Mouse (Mus musculus): ENCODE results near the gene Gucd1.
"Not testable (repeated sequence)": the region's sequence is repeated elsewhere in the genome, so short reads cannot be mapped to it uniquely, and the experiment has no call there.

The Gucd1 gene

GRCm38 (mm10) chr10:75535423-75535822, 17.7 kb upstream of the Gucd1 start:
- DNase-seq (ENCODE audit: low spot score in 2 of 2) = peak in 1 of 2 experiments; percentile 56

GRCm38 (mm10) chr10:75534934-75535333, 17.2 kb upstream of the Gucd1 start:
- DNase-seq (ENCODE audit: low spot score in 2 of 2) = peak in 1 of 2 experiments; percentile 52

GRCm38 (mm10) chr10:75534216-75534615, 16.4 kb upstream of the Gucd1 start:
- DNase-seq (ENCODE audit: low spot score in 2 of 2) = no peak

- DNase-seq (ENCODE audit: low spot score in 2 of 2) = no peak
These were observed 13.8 kb upstream of the Gucd1 start for GRCm38 (mm10) chr10:75531532-75532090.

- no peak for DNase-seq (ENCODE audit: low spot score in 2 of 2)
These were observed 12.6 kb upstream of the Gucd1 start for GRCm38 (mm10) chr10:75530322-75530721.

GRCm38 (mm10) chr10:75525450-75525849, 7.7 kb upstream of the Gucd1 start:
- DNase-seq (ENCODE audit: low spot score in 2 of 2) = not testable (repeated sequence)

GRCm38 (mm10) chr10:75521643-75522042, 3.9 kb upstream of the Gucd1 start:
- DNase-seq (ENCODE audit: low spot score in 2 of 2) = no peak

DNA sequence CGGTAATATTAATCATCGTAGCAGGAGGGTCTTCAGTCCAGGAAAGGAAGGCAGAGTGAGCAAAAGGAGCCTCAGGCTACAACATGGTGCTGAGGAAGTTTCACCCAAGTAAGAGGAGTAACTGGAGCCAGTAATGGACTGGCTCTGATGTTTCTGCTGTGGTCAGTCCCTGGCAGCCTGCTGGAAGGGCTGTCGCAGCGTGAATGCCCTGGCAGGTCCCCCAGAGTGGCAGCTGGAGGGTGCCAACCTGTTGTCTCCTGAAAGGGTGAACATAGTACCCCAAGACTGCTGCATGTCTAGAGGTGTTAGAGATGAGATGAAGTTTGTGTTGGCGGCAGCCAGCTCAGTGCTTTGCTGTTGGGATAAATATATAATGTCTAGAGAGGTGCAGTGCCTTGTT, 2.8 kb upstream of the Gucd1 start:
- no peak for DNase-seq (ENCODE audit: low spot score in 2 of 2)

DNA sequence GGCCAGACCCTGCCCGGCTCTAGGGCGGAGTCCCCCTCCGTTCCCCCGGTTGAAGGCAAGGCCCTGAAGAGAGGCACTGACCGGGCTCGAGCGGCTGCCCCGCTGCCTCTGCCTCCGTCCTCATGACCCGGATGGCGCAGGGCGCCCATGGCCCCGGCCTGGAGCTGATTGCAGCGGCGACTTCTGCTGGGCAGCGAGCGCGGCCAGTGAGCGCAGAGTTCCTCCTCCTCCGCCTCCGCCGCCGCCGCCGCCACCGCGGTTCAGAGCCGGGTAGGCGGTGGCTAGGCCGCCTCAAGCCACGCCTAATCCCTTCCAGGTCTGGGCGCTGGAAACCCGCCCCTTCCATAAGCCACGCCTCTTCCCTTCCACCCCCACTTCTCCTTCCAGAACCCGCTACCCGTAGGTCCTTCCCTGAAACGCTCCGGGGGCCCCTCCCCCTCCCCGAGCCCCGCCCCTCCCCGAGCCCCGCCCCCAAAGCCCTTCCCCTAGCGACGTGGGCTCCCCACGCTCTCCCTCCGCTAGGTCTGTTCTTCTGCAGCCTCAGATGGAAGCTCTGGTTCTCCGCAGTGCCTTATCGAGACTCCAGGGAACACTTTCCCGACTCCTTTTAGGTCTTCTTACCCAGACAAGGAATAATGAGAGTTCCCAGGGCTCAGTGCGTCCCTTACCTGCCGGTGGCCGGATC, 557 bp downstream of the Gucd1 start, which contains the start of gene Snrpd3:
Gene Snrpd3 (plus strand): TSS at position 479 of the 685 bp plus-strand sequence.
- DNase-seq (ENCODE audit: low spot score in 2 of 2) = peak; percentile 93 to 95

DNA sequence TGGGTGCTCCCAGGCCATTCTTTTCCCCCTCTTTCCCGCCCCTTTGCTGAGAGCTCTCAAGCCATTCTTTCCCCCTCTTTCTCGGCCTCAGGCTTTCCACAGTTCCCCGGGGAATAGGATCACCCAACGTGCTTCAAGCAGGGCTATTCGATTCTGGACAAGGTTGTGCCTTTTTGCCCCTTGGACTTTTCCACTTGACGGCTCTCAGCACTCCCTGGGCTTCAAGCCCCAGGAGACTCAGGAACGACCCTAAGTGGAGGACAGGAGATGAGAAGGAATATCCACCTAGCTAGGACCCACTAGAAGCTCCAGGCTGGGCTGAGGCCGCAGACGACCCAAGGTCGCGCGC, 1.1 kb downstream of the Gucd1 start:
- no peak for DNase-seq (ENCODE audit: low spot score in 2 of 2)

- peak in 1 of 2 experiments; percentile 27 for DNase-seq (ENCODE audit: low spot score in 2 of 2)
These were observed 1.6 kb downstream of the Gucd1 start for GRCm38 (mm10) chr10:75516038-75516723.

- no peak for DNase-seq (ENCODE audit: low spot score in 2 of 2)
These were observed 2.3 kb downstream of the Gucd1 start for GRCm38 (mm10) chr10:75515216-75516037.

GRCm38 (mm10) chr10:75514361-75514760, 3.4 kb downstream of the Gucd1 start:
- DNase-seq (ENCODE audit: low spot score in 2 of 2) = no peak

DNA sequence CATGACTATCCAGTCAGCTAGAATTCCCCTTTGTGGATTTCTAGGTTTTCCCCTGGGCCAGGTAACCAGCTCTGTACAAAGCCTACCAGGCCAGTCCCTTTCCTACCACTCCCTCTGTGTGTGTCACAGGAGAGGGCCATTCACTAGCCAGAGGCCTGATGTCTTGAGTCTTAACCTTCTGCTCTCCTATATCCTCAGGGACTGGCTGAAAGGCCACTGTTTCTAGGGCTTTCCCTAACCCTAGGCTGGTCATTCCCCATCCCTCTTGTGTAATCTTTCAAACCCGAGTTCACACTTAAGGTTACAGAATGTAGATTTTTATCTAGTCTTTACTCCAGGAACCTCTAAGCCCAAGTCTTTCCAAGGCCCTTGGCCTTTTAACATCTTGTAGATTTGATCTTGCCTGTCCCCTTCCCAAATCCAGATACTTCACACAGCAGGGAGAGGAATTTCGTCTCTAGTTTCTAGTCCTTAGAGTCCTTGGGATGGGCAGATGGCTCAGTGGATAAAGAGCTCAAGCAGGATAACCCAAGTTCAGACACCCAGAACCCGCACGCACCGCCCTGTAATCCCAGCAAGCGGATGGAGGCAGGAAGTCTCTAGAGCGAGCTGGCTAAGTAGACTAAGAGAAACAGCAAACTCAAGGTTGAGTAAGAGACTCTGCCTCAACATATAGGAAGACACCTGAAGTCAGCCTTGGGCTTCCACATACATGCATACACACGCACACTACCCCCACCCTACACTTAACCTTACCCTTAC, 4.3 kb downstream of the Gucd1 start:
- DNase-seq (ENCODE audit: low spot score in 2 of 2) = no peak

GRCm38 (mm10) chr10:75512796-75513195, 5.0 kb downstream of the Gucd1 start:
- DNase-seq (ENCODE audit: low spot score in 2 of 2) = no peak

DNA sequence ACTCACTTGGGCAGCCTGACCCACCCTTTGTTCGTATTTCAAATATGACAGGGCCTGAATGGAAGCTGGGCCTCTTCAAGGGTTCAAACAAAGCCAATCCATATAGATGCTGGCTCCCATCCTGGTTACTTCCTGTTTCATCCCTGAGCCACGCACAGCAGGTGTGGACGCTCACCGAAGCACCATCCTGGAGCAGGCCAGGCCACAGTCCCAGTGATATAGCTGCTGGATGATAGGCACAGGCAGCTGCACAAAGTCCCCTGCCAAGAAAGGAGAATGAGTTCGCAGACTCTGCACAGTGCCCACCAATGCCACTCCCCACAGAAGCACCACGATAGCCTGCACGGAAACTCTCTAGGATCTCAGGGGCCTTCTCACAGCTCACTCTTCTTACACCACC, 5.9 kb downstream of the Gucd1 start:
- DNase-seq (ENCODE audit: low spot score in 2 of 2) = no peak

- DNase-seq (ENCODE audit: low spot score in 2 of 2) = no peak
These were observed 6.7 kb downstream of the Gucd1 start for GRCm38 (mm10) chr10:75511060-75511459.

- peak; percentile 60 to 78 for DNase-seq (ENCODE audit: low spot score in 2 of 2)
These were observed 7.3 kb downstream of the Gucd1 start for GRCm38 (mm10) chr10:75510446-75510845.

DNA sequence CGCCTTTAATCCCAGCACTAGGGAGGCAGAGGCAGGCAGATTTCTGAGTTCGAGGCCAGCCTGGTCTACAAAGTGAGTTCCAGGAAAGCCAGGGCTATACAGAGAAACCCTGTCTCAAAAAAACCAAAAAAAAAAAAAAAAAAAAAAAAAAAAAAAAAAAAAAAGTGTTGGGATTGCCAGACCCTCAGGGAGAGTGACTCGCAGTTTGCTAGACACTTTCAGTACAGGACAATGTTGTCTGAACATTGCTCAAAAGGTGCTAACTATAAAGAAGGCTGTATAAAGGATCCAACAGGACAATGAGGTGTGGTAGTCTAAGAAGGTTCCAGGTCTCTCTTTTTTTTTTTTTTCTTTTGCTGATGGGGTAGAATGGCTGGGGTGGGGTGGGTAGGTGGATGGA, 11.8 kb downstream of the Gucd1 start:
- DNase-seq (ENCODE audit: low spot score in 2 of 2) = not testable (repeated sequence)

DNA sequence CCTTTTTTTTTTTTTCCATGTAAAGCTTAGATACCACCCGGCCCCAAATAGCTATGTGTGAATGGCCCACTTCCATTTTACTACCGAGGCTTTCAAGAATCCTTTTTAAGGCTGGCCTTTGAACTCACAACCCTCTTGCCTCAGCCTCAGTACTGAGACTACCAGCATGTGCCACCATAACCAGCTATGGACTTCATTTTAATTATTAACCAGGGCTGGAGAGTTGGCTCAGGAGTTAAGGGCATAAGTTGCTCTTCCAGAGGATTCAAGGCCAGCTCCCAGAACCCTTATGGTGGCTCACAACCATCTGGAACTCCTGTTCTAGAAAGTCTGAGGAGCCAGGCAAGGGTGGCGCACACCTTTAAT, 12.7 kb downstream of the Gucd1 start:
- no peak for DNase-seq (ENCODE audit: low spot score in 2 of 2)
